Mouse (Mus musculus): Measurements from ENCODE around the gene Gm29609.
"Not testable (repeated sequence)": the region's sequence is repeated elsewhere in the genome, so short reads cannot be mapped to it uniquely, and the experiment has no call there.

Gm29609 gene

DNA sequence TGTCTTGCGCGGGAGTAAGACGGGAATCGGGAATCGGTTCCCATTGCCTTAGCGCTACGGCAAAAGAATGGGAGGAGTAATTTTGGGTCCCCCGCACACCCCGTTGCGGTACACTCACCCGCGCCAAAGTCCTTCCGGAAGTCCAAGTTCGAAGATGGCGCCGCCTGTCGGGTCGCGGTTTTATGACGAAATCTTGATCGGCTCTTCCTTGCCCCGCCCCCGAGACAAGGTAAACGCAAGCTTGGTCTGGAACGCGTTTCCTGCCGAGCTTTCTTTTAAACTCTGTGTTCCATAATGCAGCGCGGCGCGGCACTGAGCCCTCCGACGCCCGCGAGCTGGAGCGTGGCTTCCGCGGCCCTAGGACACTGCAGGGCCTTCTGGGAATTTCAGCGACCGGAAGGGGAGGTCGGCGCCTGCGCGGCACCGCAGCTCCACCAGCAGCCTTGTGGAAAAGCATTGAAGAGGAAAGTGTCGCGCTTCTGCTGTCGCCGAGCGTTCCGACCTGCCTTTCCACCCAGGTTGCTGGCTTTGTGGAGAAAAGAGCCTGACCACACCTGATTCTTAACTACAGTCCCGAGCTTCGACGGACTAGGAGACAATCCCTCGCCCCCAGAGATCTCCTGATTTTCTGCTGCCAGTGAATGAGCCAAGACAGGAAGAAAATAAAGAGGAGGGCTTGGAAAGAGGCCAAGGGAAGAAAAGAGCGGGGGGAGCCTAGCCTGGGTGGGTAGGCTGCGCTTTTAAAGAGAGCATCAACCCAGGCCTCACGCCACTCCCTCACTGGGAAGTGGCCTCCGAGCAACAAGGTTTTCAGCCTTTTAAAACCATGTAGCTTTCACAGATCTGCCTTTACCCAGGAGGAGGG lies at the start of gene Gm29609, which contains the start of gene Gtf3c2:
TSS of gene Gm29609 (minus strand) at position 146 of the 865 bp plus-strand sequence.
TSS of gene Gtf3c2 (minus strand) at position 379 of the 865 bp plus-strand sequence.
- peak; percentile 97 for DNase-seq

DNA sequence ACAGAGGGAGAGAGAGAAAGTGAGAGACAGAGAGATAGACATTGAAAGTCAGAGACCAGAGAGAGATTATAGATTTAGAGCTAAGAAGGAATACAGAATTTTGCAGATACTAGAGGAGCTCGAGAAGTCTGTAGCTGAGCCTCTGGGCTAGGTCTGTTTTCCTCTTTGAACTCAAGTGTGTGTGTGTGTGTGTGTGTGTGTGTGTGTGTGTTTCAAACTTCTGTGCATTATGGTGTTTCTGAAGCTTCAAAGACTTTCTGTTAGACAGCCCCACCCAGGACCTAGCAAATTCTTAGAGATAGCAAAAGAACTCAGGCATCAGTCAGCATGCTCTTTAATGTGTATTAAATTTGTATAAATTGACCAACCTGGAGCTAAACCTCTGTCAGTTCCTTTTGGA lies 46.9 kb upstream of the Gm29609 start:
- DNase-seq: no peak

DNA sequence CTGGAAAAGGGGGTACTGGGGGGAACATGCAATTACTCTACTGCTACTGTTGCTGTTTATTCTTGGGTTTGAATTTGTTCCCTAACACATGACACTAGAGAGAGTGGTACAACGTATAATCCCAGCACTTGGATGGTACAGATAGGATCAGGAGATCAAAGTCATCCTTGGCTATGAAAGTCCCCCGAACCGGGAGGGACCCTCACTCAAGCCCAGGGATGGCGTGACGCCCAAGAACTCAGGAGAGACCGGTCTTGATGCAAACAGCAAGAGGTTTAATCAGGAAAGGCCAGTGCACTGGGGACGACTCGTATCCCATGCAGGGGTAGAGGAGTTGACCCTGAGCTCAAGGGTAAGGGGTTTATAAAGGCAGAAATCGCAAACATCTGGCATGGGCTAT lies 43.0 kb upstream of the Gm29609 start:
- DNase-seq: no peak

DNA sequence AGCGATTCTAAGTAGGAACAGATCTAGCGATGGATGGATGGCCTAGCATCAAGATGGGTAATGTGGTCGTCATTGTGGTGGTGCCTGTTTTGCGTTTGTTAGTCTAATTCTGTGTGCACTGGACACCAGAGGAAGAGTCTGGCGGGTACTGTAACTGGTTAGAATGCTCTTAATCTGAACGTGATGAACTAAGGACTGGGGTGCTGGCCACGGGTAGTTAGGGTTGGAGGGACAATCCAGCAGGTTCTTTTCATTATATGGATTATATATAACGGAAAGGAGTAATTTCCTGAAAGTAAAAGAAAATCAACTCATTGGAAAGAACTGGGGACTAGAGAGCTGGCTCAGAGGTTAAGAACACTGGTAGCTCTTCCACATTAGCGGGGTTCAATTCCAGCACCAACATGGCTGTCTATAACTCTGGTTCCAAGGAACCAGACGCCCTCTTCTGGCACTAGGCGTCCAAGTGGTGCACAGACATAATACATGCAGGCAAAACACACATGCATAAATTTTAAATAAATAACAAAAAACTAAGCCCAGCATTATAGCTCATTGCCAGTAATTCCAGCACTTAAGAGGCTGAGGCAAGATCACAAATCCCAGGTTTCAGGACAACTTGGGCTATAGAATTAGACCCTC lies 41.7 kb upstream of the Gm29609 start:
- DNase-seq: no peak

DNA sequence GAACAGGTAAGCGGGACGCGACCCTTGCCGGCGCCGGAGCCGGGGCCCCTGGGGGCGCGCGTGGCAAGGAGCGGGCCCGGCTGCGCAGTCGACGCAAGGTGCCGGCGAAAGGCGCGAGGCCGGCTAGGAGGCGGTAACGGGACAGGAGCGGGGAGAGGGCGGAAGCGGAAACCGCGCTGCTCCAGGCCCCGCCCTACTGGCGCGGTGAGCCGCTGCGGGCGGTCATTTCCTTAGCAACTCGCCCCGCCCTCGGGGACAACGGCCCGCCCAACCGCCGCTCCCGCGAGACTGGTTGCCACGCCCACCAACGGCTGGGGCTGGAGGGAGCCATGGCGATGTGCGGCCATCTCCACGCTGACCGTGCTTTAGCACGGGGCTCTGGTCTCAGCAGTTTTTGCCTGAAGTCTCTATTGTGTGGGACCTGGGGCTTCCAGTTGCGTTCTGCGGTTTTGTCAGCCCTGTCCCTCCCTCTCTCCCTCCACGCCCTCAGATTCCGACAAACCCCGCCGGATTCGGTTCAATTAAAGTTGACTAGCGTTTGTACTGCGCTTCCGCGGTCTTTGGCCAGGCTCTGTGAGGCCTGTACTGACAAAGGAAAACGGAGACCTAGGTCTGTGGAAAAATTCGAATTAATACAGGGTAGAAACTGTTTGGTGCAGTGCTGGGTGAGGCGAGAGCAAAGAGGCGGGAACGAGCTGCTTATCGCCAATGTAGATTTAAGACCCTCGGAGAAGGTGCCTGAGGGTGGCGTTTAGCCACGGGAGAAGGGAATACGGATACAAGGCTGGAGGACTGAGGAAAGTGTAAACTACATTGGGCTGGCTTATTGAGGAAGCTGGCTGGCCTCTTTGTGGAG lies 41.0 kb upstream of the Gm29609 start, which contains the start of gene Ppm1g:
TSS of gene Ppm1g (minus strand) at position 240 of the 856 bp plus-strand sequence.
- peak; percentile 97 for DNase-seq

DNA sequence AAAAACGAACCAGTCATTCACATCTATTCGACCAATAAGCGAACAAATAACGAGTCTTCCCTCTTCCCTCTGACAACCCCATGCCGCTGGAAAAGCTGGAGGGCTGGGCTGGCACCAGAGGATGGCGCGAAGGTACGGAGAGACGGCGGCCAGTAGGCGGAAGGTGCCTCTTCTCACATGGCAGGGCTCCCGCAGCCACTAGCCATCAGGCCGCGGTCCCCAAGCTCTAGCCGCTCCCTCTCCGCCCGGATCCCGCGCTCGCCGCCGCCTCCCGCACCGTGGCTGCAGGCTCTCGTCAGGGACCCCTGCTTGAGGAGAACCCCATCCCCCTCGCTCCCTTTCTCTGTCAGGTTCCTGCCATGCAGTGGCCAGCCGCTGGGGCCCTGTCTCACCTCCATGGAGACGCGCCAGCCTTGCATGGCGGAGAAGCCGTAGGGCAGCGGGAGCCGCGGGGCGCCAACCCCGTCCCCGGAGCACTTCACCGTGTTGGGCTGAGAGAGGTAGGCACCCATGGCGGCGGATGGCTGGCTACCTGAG lies 40.3 kb upstream of the Gm29609 start:
- no peak for DNase-seq

GRCm38 (mm10) chr5:31219474-31219873 lies 39.8 kb upstream of the Gm29609 start:
- DNase-seq: no peak

DNA sequence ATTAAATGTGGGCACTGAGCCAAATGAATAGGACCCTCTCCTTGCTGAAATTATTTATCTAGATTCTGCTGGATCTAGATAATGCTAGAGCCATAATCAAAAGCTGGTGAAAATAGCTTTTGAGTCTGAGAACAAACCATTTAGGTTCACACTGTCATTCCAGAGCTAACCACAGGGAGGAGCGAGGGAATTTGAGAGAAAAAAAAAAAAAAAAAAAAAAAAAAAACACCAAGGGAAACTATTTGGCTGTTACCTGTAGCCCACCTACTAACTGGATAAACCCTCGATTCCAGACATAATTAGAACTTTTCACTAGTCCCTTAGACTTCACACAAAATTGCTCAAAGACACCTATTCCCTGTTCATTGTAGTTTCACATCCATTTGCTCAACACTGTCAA lies 39.4 kb upstream of the Gm29609 start:
- DNase-seq: no peak

GRCm38 (mm10) chr5:31218294-31218693 lies 38.6 kb upstream of the Gm29609 start:
- DNase-seq: no peak

- not testable (repeated sequence) for DNase-seq
Measured at GRCm38 (mm10) chr5:31216554-31216953, 36.8 kb upstream of the Gm29609 start.

DNA sequence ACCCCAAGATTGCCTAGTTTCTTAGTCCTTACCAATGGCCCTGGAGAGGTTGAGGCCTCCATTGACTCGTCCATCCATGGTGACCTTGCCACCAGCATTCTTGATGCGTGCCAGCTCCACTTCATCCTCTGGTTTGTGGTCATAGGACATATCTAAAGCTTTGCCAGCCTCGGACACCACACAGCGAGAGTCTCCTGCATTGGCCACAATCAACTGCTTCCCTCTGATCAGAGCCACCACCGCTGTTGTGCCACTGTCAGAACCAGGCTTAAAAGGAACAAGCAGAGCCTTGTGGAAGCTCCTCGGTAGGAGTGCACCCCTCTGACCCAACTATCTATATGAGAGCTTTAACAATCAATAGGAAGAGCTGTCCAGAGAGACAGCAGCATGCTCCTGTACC lies 24.7 kb upstream of the Gm29609 start:
- no peak for DNase-seq

- no peak for DNase-seq
Measured at GRCm38 (mm10) chr5:31203866-31204265, 24.2 kb upstream of the Gm29609 start.

- DNase-seq: no peak
Measured at GRCm38 (mm10) chr5:31202933-31203332, 23.2 kb upstream of the Gm29609 start.

GRCm38 (mm10) chr5:31201742-31202590 lies 22.3 kb upstream of the Gm29609 start, which contains the start of gene Zfp513:
TSS of gene Zfp513 (minus strand) at chr5:31202303.
- DNase-seq: peak; percentile 94

DNA sequence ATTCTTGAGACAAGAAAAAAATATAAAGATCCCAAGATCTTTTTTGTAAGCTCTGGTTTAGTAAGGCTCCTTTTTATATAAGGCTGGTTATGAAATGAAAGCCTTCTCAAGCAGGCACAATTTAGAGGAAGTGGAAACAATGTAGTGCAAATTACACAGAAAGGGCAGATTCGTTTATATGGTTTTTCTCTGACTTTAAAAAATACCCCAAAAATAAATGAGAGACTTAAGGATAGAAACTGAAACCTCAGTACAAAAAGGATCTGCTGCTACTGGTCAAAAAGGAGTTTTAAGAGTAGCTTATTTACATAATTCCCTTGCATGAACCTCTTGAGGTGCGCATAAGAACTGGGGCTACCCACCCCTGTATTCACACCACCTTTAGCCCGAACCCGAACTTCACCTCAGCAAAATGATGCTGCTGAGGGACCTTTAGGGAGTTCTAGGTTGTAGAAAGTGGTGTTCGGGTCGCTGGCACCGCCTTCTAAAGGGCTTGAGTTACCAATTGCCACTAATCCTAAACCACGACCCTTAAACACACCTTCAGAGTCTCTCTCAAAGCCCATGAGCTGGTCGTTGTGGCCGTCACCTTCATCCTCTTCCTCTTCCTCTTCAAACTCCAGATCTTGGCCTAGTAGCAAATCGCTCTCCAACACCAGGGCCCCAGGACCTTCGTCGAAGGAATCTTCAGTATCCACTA lies 21.5 kb upstream of the Gm29609 start:
- DNase-seq: no peak

DNA sequence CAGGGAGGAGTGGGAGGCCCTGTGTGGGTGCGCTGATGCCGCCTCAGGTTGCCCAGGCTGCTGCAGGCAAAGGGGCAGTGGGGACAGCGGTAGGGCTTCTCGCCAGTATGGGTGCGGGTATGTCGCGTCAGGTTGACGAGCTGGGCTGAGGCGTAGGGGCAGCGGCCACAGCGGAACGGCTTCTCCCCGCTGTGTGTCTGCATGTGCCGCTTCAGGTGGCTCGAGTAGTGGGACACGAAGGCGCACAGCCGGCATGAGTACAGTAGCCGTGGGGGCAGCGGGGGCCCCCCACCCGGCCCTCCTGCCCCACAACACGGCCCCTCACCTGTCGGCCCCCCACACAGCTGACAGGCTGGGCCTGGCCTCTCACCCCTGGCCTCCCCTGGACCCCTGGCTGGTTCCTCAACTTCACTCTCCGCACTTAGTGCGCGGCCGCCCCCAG lies 20.6 kb upstream of the Gm29609 start:
- DNase-seq: peak; percentile 42

- DNase-seq: peak; percentile 22
Measured at GRCm38 (mm10) chr5:31199893-31200292, 20.2 kb upstream of the Gm29609 start.

DNA sequence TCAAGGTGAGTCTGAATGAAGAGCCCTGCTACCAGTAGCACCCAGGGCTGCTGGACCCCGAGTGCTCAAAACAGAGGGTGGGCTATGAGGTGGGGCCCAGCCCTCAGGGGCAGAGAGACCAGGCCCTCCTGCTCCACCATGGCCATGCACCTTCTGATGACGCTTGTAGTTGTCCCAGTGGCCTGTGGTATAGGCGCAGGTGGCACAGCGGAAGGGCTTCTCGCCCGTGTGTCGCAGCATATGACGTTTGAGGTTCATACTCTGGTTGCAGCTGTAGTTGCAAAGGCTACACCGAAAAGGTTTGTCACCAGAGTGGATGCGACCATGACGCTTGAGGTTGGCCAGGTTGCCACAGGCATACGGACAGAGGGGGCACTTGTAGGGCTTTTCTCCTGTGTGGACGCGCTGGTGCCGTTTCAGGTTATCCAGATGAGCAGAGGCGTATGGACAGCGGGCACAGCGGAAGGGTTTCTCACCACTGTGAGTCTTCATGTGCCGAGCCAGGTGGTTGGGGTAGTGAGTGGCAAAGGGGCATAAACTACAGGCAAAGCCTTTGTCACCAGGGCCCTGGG lies 19.7 kb upstream of the Gm29609 start:
- DNase-seq: peak; percentile 23

- no peak for DNase-seq
Measured at GRCm38 (mm10) chr5:31198616-31199320, 19.1 kb upstream of the Gm29609 start.

- DNase-seq: no peak
Measured at GRCm38 (mm10) chr5:31198170-31198569, 18.5 kb upstream of the Gm29609 start.

All from cerebellum, adult 8-10 months (tissue).